30 mouse cellular contexts compared by ENCODE assay signal in genomic region chr11:76667807-76668206, GRCm38 (mm10). TPM values are rescaled to one million over a fixed set of nuclear protein-coding genes. Genes with fewer than 3 reads are reported as not detected.
"Had no signal": no experiment of that assay in that cellular context is flagged by ENCODE, and none has a peak within 500 bp of the region (broad histone marks: within the 10 kb centered on the region; RNA-seq: fewer than 3 reads in every experiment).

No protein-coding gene starts in this region.

- H3K4me2 ChIP-seq: heart, embryonic 11.5 days; heart, embryonic 13.5 days; heart, embryonic 15.5 days; hindbrain, embryonic 13.5 days; hindbrain, embryonic 15.5 days; limb, embryonic 12.5 days; liver, embryonic 11.5 days had no signal

- H3K9me3 ChIP-seq: heart, embryonic 13.5 days; heart, embryonic 15.5 days; hindbrain, embryonic 13.5 days; hindbrain, embryonic 15.5 days; limb, embryonic 10.5 days; limb, embryonic 12.5 days had no signal

- DNase-seq: gastrocnemius, adult 2 months; gastrocnemius, postnatal 10 days; gastrocnemius, postnatal 25 days; heart, adult 11 months; heart, adult 2 months; heart, postnatal 14 days; heart, postnatal 36 days; kidney, adult 11 months; kidney, adult 8-10 months; kidney, postnatal 10 days; kidney, postnatal 25 days; kidney, postnatal 4 days; liver had no signal

- H3K36me3 ChIP-seq: heart, embryonic 13.5 days; heart, embryonic 15.5 days; hindbrain, embryonic 13.5 days; hindbrain, embryonic 15.5 days; limb, embryonic 10.5 days; limb, embryonic 12.5 days had no signal

- H3K27ac ChIP-seq: gastrocnemius, adult 2 months; heart, adult 2 months; heart, embryonic 13.5 days; heart, embryonic 15.5 days; hindbrain, embryonic 13.5 days; hindbrain, embryonic 15.5 days; hindbrain, postnatal 0 days; layer of hippocampus, adult 2 months; left cerebral cortex, adult 2 months; limb, embryonic 10.5 days; limb, embryonic 12.5 days had no signal

- ATAC-seq: hindbrain, postnatal 0 days; intestine, embryonic 16.5 days had no signal

- H3K4me3 ChIP-seq: gastrocnemius, adult 2 months; heart, adult 2 months; heart, embryonic 13.5 days; heart, embryonic 15.5 days; hindbrain, embryonic 13.5 days; hindbrain, embryonic 15.5 days; layer of hippocampus, adult 2 months; left cerebral cortex, adult 2 months; limb, embryonic 10.5 days; limb, embryonic 12.5 days had no signal

- H3K9ac ChIP-seq: heart, embryonic 13.5 days; heart, embryonic 15.5 days; hindbrain, embryonic 13.5 days; hindbrain, embryonic 15.5 days; limb, embryonic 12.5 days had no signal

RNA-seq across cellular contexts. Expression of gene Bhlha9, which starts 4.5 kb away (rescaled TPM):
- total RNA-seq: gastrocnemius, adult 2 months; gastrocnemius, postnatal 10 days; gastrocnemius, postnatal 25 days; gastrocnemius, postnatal 4 days; heart, adult 2 months; heart, postnatal 14 days; heart, postnatal 36 days; hematopoietic stem cell, adult 5-6 weeks had no signal
- polyA plus RNA-seq: heart, adult 2 months; heart, postnatal 0 days; kidney, embryonic 14.5 days had no signal

RNA-seq across cellular contexts. Expression of gene Trarg1, which starts 11.8 kb away (rescaled TPM):
- total RNA-seq: hematopoietic stem cell, adult 5-6 weeks had no signal
- polyA plus RNA-seq: hindbrain, embryonic 11.5 days had no signal
